Mouse (Mus musculus) testis, adult 2 months (tissue): ENCODE data around the gene Srsf7.

Source experiments
- CTCF ChIP-seq: fragments of 200-500 bp; IDR thresholded peaks from 2 replicates; pipeline ENCODE4 v1.5.1; 2012; ENCODE audit warnings: low read depth, mild to moderate bottlenecking, inconsistent platforms, low read length, moderate library complexity; ENCODE audit not compliant: control insufficient read depth, insufficient read depth, insufficient replicate concordance
- POLR2A ChIP-seq: fragments of 200-500 bp; IDR thresholded peaks from 2 replicates; pipeline ENCODE4 v1.6.1; 2012; ENCODE audit warnings: low read depth, mild to moderate bottlenecking, inconsistent platforms, low read length, moderate library complexity; ENCODE audit not compliant: control insufficient read depth

GRCm38 (mm10) chr17:80153631-80154030 lies 53.5 kb downstream of the Srsf7 start:
- TF ChIP-seq CTCF (no peak), POLR2A (no peak)
